Mouse (Mus musculus) myocyte (in vitro differentiated cells): Measurements from ENCODE around the gene Dnah2. TPM values are rescaled to one million over a fixed set of nuclear protein-coding genes. Genes with fewer than 3 reads are reported as not detected.

Experiments
- H3K27me3 ChIP-seq: one replicate; pipeline ENCODE4 v1.6.1; 2011; ENCODE audit not compliant: control insufficient read depth, insufficient read depth, insufficient read length
- H3K36me3 ChIP-seq: one replicate; pipeline ENCODE4 v1.6.1; 2011; ENCODE audit not compliant: control insufficient read depth, insufficient read depth
- H3K4me2 ChIP-seq: one replicate; pipeline ENCODE4 v1.6.1; 2011; ENCODE audit warnings: low read depth, control low read depth
- H3K4me3 ChIP-seq: one replicate; pipeline ENCODE4 v1.5.1; 2011; ENCODE audit warnings: mild to moderate bottlenecking, control low read depth, moderate library complexity
- H3K79me2 ChIP-seq: one replicate; pipeline ENCODE4 v1.6.1; 2011; ENCODE audit not compliant: control insufficient read depth, insufficient read depth
- H3ac ChIP-seq: one replicate; pipeline ENCODE4 v1.6.1; 2011; ENCODE audit not compliant: control insufficient read depth, insufficient read length
- CEBPB ChIP-seq: IDR thresholded peaks from 2 replicates; pipeline ENCODE4 v1.6.1; 2011; ENCODE audit warnings: mild to moderate bottlenecking, moderate library complexity; ENCODE audit not compliant: poor library complexity, insufficient read depth, severe bottlenecking
- E2F4 ChIP-seq: IDR thresholded peaks from one replicate; pipeline ENCODE4 v1.6.1; 2011; ENCODE audit warnings: mild to moderate bottlenecking, control low read depth, moderate library complexity; ENCODE audit not compliant: insufficient read depth
- MAX ChIP-seq: IDR thresholded peaks from one replicate; pipeline ENCODE4 v1.6.1; 2011; ENCODE audit warnings: low read depth, mild to moderate bottlenecking, control low read depth
- MYOD1 ChIP-seq, 3 experiments: IDR thresholded peaks; one replicate each; pipeline ENCODE4 v1.6.1; 2011; ENCODE audit warnings: control low read depth in 2 of 3, low read depth in 2 of 3, mild to moderate bottlenecking in 2 of 3, moderate library complexity in 1 of 3; ENCODE audit not compliant: insufficient read length in 2 of 3, control insufficient read depth in 1 of 3
- MYOG ChIP-seq, 3 experiments: IDR thresholded peaks; one replicate each; pipeline ENCODE4 v1.6.1; 2011; ENCODE audit warnings: control low read depth in 2 of 3, low read depth in 2 of 3, mild to moderate bottlenecking in 2 of 3; ENCODE audit not compliant: insufficient read length in 2 of 3, control insufficient read depth in 1 of 3, insufficient read depth in 1 of 3
- POLR2A ChIP-seq: IDR thresholded peaks from one replicate; pipeline ENCODE4 v1.6.1; 2011; ENCODE audit warnings: low read depth, mild to moderate bottlenecking, control low read depth, moderate library complexity; ENCODE audit not compliant: insufficient read length
- POLR2AphosphoS2 ChIP-seq: IDR thresholded peaks from one replicate; pipeline ENCODE4 v1.6.1; 2011; ENCODE audit warnings: low read depth, control low read depth; ENCODE audit not compliant: insufficient read length
- REST ChIP-seq: IDR thresholded peaks from one replicate; pipeline ENCODE4 v1.6.1; 2011; ENCODE audit warnings: mild to moderate bottlenecking, control low read depth, moderate library complexity; ENCODE audit not compliant: insufficient read depth, insufficient read length
- SRF ChIP-seq: IDR thresholded peaks from one replicate; pipeline ENCODE4 v1.6.1; 2011; ENCODE audit warnings: low read depth; ENCODE audit not compliant: control insufficient read depth, insufficient read length
- TCF12 ChIP-seq: IDR thresholded peaks from one replicate; pipeline ENCODE4 v1.6.1; 2011; ENCODE audit warnings: mild to moderate bottlenecking, control low read depth; ENCODE audit not compliant: poor library complexity, insufficient read depth, severe bottlenecking
- TCF3 ChIP-seq: IDR thresholded peaks from one replicate; pipeline ENCODE4 v1.6.1; 2011; ENCODE audit warnings: low read depth, control low read depth; ENCODE audit not compliant: insufficient read length
- USF1 ChIP-seq: IDR thresholded peaks from one replicate; pipeline ENCODE4 v1.6.1; 2011; ENCODE audit warnings: low read depth, mild to moderate bottlenecking, control low read depth, moderate library complexity
- polyA plus RNA-seq: library from polyadenylated mRNA; unstranded; fragments of >200 nt; fragmentation: generic; extraction: Trizol; gene quantifications from one replicate; pipeline ENCODE4 v1.2.1, GENCODE M21; 2012; ENCODE audit warnings: missing spikeins

The Dnah2 gene
- polyA plus RNA-seq, 1 experiment, result 0.24 TPM

DNA sequence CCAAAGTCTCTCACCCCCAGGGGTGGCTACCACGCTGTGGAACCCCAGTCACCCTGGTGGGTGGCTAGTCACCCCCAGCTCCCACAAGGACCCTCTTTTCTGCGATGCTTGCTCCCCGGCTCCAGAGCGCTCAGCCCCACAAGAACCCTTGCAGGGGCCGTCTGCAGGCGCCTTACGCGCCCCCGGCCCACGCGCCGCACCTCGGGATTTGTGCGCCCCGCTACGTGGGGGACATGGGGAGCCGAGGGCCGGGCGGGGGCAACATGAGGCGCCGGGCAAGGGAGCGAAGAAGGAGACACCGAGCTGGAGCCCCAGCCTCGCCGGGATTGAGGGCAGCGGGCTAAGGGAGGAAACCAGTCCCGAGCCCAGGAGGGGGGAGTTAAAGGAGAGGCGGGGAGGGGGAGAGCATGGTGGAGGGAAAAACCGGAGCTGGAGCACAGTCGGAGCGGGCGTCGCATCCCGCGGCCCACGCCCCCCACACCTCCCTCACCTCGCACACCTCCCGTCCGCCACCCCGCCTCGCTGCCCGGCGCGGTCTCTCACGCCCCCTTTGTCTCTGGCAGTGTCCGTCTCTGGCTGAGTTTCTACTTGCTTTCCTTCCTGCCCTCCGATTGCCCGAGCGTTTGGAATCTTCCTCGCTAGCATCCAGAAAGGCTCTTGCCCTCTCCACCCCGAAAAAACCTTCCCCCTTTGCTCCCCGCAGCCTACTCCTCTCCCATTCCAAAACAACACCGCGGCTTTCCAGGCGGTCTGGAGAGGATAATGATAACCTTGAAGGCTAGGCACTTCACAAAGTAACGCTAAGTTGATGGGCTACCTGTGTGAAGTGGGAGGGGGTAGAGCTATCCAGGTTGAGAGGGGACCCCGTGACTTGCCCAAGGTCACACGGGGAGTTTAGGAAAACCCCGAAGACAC is 11.2 kb upstream of the Dnah2 start, which contains the start of gene Efnb3:
Gene Efnb3 (minus strand): TSS at position 355 of the 915 bp plus-strand sequence.
- Histone ChIP-seq H3K79me2 (no peaks in the 10 kb centered on the region), H3K4me3 (no peak within 1 kb of the TSS), H3ac (no peak within 1 kb of the TSS), H3K36me3 (peaks cover 11% of the 10 kb centered on the region), H3K27me3 (no peaks in the 10 kb centered on the region), H3K4me2 (no peak within 1 kb of the TSS)
- TF ChIP-seq POLR2AphosphoS2, result no peak
- no peak for TF ChIP-seq REST
- TF ChIP-seq MAX, result no peak
- no peak for TF ChIP-seq SRF
- no peak for TF ChIP-seq USF1
- TF ChIP-seq E2F4, result no peak
- no peak for TF ChIP-seq POLR2A
- no peak for TF ChIP-seq TCF3
- no peak for TF ChIP-seq CEBPB
- TF ChIP-seq MYOD1 (IDR thresholded peaks at IDR 0.05; ENCODE audit: control insufficient read depth in 1 of 3, insufficient read length in 2 of 3, low read depth in 2 of 3), result no peak
- no peak for TF ChIP-seq MYOG (IDR thresholded peaks at IDR 0.05; ENCODE audit: control insufficient read depth in 1 of 3, insufficient read depth in 1 of 3, insufficient read length in 2 of 3, low read depth in 2 of 3)
- TF ChIP-seq TCF12, result no peak

DNA sequence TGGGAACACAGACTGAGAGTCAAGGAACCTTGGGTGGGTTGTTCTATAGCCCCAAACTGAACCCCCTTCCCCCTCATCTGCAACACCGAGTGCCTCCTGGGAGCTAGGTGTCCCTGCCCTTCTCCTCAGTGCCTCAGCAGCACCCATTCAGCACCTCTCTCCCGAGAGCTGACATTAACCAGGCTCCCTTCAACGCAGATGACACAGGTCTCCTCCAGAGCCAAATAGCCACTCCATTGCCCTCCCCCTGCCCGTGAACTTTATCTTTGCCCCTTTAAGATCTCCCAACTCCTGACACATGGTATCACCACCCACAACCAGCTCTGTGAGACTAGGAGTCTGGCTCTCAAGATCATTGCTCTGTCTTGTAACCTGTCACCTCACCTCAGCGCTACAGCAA is 10.3 kb upstream of the Dnah2 start:
- H3K4me2 ChIP-seq, result no peak overlapping the region
- H3K79me2 ChIP-seq, result no peaks in the 10 kb centered on the region
- no peak overlapping the region for H3ac ChIP-seq
- no peak overlapping the region for H3K4me3 ChIP-seq
- H3K27me3 ChIP-seq, result no peaks in the 10 kb centered on the region
- TF ChIP-seq USF1, result no peak
- TF ChIP-seq MAX, result no peak
- TF ChIP-seq REST, result no peak
- TF ChIP-seq MYOD1 (IDR thresholded peaks at IDR 0.05; ENCODE audit: control insufficient read depth in 1 of 3, insufficient read length in 2 of 3, low read depth in 2 of 3), result no peak
- TF ChIP-seq SRF, result no peak
- peaks cover 8% of the 10 kb centered on the region for H3K36me3 ChIP-seq

DNA sequence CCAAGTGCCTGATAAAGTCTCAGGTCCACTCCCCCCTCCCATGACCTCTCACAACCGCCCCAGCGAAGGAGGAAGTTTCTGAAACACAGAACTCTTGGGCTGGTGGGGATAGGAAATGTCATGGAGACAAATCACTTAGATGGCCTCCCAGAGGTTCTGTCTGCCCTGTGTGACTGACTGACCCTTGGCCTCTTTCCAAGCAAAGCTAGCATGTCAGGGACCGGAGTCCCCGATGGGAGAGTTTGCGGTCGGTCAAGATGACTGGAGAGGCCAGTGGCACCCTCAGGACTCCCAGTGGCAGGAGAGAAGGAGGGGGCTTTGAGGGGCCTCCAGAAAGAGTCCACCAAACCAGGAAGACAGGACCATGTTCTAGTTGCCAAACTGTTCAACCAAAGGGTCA is 9.8 kb upstream of the Dnah2 start:
- no peaks in the 10 kb centered on the region for H3K79me2 ChIP-seq
- H3K36me3 ChIP-seq, result peaks cover 7% of the 10 kb centered on the region
- no peaks in the 10 kb centered on the region for H3K27me3 ChIP-seq
- H3ac ChIP-seq, result no peak overlapping the region
- no peak overlapping the region for H3K4me2 ChIP-seq
- TF ChIP-seq TCF12 (no peak), USF1 (no peak), MAX (no peak), REST (no peak), SRF (no peak), CEBPB (no peak), E2F4 (no peak), POLR2A (no peak), MYOG (IDR thresholded peaks at IDR 0.05; ENCODE audit: control insufficient read depth in 1 of 3, insufficient read depth in 1 of 3, insufficient read length in 2 of 3, low read depth in 2 of 3) (no peak), TCF3 (no peak), MYOD1 (IDR thresholded peaks at IDR 0.05; ENCODE audit: control insufficient read depth in 1 of 3, insufficient read length in 2 of 3, low read depth in 2 of 3) (no peak)
- no peak overlapping the region for H3K4me3 ChIP-seq

DNA sequence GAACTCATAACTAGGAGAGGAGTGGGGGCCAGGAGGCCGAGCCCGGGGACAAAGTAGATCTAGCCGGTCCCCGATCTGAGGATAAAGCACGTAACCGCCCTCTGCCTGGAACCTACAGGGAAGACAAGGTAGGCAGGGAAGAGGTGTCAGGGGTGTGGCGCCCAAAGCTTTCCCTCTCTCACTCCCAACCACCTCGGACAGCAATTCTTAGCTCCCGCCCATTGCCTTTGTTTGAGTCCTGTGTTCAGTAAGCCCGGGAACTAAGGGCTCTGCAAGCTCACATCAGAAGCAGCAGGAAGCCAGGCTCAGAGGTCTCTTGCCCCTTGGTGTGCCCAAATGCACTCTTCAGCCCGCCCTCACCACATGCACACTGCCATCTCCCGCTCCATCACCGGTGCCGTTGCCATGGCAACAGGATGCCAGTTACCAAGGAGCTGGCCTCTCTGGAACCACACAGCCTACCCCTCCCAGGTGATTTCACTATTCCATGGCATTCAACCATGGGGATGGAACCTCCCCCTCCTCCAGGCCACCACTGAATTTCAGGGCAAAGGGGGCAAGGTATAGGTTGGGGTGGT is 8.6 kb upstream of the Dnah2 start:
- H3K4me3 ChIP-seq, result no peak overlapping the region
- no peaks in the 10 kb centered on the region for H3K27me3 ChIP-seq
- no peak overlapping the region for H3K4me2 ChIP-seq
- no peak overlapping the region for H3ac ChIP-seq
- TF ChIP-seq TCF3, result no peak
- no peak for TF ChIP-seq TCF12
- TF ChIP-seq E2F4, result no peak
- no peak for TF ChIP-seq CEBPB
- no peak for TF ChIP-seq REST
- TF ChIP-seq MYOD1 (IDR thresholded peaks at IDR 0.05; ENCODE audit: control insufficient read depth in 1 of 3, insufficient read length in 2 of 3, low read depth in 2 of 3), result no peak
- no peak for TF ChIP-seq POLR2A
- no peak for TF ChIP-seq MAX
- no peak for TF ChIP-seq SRF
- peaks cover 7% of the 10 kb centered on the region for H3K36me3 ChIP-seq
- H3K79me2 ChIP-seq, result no peaks in the 10 kb centered on the region
